Mouse (Mus musculus) naive thymus-derived CD4-positive, alpha-beta T cell, adult 2 months (primary cell): ENCODE results near the gene Gm9780.
"Not testable (repeated sequence)": the region's sequence is repeated elsewhere in the genome, so short reads cannot be mapped to it uniquely, and the experiment has no call there.

ENCODE experiments used
- DNase-seq: peaks from one replicate; pipeline ENCODE4 v3.0.0-alpha.2; 2011; ENCODE audit warnings: low read depth

Gene Gm9780

GRCm38 (mm10) chr14:26042611-26043010, at the start of gene Gm9780:
Gene Gm9780, minus strand, starts transcription at chr14:26042711.
- DNase-seq = not testable (repeated sequence)

DNA sequence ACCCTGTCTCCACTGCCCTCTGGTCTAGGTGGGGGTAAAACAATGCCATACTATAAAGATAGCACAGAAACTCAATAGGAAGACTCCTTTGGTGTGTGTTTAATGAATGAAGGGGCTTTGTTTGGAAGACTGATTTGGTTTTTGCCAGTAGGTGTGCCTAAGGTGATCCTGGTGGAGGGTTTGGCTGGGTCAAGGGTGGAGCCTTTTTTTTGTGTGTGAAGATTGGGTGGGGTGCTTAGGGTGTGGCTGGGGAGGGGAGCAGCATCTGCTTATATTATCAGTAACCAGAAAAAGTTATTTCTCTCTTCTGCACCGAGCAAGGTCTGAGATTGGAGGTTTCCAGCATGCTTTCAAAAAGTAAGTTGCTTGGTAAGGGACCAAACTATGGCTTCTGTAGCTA, 39.5 kb upstream of the Gm9780 start, which contains the start of gene Cphx3:
Cphx3 (plus strand) TSS at position 301 of the 400 bp plus-strand sequence.
- not testable (repeated sequence) for DNase-seq

- not testable (repeated sequence) for DNase-seq
These were observed 38.7 kb upstream of the Gm9780 start, which contains the start of gene Cphx2 for GRCm38 (mm10) chr14:26081216-26081615. Gene Cphx2, plus strand, starts transcription at chr14:26081516.

GRCm38 (mm10) chr14:26076620-26077390, 34.3 kb upstream of the Gm9780 start:
- DNase-seq = not testable (repeated sequence)

- DNase-seq = not testable (repeated sequence)
These were observed 24.8 kb upstream of the Gm9780 start, which contains the start of gene Tmem254c for GRCm38 (mm10) chr14:26067325-26067633. Gene Tmem254c, minus strand, starts transcription at chr14:26067355.

DNA sequence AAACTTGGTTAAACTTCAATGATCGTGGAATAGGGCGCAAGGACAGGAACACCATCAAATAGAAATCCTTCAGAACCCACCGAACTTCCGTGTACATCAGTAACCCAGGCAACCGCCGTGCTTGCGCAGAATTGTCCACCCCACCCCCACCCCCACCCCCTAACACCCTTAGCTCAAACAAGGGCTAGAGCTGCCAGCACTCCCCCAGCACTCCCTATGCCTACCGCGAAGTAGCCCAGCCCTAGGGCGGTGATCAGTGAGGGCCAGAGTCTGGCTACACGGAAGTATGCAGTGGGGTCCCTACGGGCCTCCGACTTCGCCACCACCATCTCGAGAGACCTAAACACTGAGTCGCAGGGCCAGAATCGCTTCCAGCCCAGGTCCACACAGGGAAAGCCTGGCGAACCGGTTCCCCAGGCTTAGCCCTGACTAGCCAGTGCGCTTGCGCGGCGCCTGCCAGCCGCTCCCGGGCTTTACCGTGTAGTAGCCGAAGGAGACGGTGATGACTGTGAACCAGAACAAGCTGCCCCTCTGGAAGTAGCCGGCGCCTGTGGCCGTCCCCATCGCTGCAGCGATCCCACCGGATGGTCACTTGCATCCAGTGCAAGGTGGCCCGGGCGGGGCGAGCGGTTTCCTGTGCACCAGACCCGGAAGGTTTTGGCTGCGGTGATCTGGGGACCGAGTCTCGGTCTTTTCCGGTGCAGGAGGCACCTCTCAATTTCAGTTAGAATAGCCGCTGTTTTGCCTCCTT, 24.2 kb upstream of the Gm9780 start:
- DNase-seq = not testable (repeated sequence)

- not testable (repeated sequence) for DNase-seq
These were observed 16.9 kb upstream of the Gm9780 start for GRCm38 (mm10) chr14:26059362-26059761.

GRCm38 (mm10) chr14:26058184-26058583, 15.7 kb upstream of the Gm9780 start:
- not testable (repeated sequence) for DNase-seq

- DNase-seq = not testable (repeated sequence)
These were observed 6.3 kb upstream of the Gm9780 start for GRCm38 (mm10) chr14:26048767-26049166.

DNA sequence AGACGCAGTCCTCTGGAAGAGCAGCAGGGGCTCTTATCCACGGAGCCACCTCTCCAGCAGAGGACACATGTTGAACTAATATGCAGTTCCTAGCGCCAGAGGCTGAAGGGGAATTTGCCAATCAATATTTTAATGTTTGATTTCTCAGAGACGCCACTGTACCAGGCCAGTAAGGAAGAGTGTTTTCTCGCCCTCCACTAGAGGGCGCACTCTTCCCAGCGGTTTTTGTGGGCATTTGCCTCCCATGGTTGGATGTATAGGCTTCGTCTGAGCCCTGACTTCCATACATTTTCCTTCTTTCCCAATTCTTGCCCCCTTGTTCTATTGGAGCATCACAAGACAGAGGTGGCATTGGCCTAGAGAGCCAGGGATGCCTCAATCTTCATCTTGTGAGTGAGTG, 4.5 kb upstream of the Gm9780 start:
- DNase-seq = not testable (repeated sequence)

- DNase-seq = not testable (repeated sequence)
These were observed 2.5 kb upstream of the Gm9780 start for GRCm38 (mm10) chr14:26045007-26045406.

GRCm38 (mm10) chr14:26035439-26035838, 7.1 kb downstream of the Gm9780 start:
- not testable (repeated sequence) for DNase-seq

- not testable (repeated sequence) for DNase-seq
These were observed 8.1 kb downstream of the Gm9780 start for GRCm38 (mm10) chr14:26034364-26034763.

GRCm38 (mm10) chr14:26025653-26026052, 16.9 kb downstream of the Gm9780 start:
- not testable (repeated sequence) for DNase-seq

- not testable (repeated sequence) for DNase-seq
These were observed 19.7 kb downstream of the Gm9780 start for GRCm38 (mm10) chr14:26022831-26023230.

GRCm38 (mm10) chr14:26021555-26021954, 21.0 kb downstream of the Gm9780 start:
- not testable (repeated sequence) for DNase-seq

- not testable (repeated sequence) for DNase-seq
These were observed 26.1 kb downstream of the Gm9780 start for GRCm38 (mm10) chr14:26016414-26016813.

- not testable (repeated sequence) for DNase-seq
These were observed 35.0 kb downstream of the Gm9780 start for GRCm38 (mm10) chr14:26007462-26007861.

GRCm38 (mm10) chr14:25981880-25982279, 60.6 kb downstream of the Gm9780 start:
- DNase-seq = not testable (repeated sequence)

GRCm38 (mm10) chr14:25979242-25979941, 63.1 kb downstream of the Gm9780 start:
- not testable (repeated sequence) for DNase-seq

GRCm38 (mm10) chr14:25978371-25979241, 63.9 kb downstream of the Gm9780 start, which contains the start of gene Duxbl1:
Gene Duxbl1, plus strand, starts transcription at chr14:25978577.
- not testable (repeated sequence) for DNase-seq
